Mouse (Mus musculus) thymus, postnatal 14 days (tissue): Measurements from ENCODE around the gene St3gal3.
A peak's percentile ranks its signal among the peaks of the same experiment; 100 is the strongest.

Source experiments
- DNase-seq: peaks from one replicate; pipeline ENCODE4 v3.0.0; 2021

The St3gal3 gene

DNA sequence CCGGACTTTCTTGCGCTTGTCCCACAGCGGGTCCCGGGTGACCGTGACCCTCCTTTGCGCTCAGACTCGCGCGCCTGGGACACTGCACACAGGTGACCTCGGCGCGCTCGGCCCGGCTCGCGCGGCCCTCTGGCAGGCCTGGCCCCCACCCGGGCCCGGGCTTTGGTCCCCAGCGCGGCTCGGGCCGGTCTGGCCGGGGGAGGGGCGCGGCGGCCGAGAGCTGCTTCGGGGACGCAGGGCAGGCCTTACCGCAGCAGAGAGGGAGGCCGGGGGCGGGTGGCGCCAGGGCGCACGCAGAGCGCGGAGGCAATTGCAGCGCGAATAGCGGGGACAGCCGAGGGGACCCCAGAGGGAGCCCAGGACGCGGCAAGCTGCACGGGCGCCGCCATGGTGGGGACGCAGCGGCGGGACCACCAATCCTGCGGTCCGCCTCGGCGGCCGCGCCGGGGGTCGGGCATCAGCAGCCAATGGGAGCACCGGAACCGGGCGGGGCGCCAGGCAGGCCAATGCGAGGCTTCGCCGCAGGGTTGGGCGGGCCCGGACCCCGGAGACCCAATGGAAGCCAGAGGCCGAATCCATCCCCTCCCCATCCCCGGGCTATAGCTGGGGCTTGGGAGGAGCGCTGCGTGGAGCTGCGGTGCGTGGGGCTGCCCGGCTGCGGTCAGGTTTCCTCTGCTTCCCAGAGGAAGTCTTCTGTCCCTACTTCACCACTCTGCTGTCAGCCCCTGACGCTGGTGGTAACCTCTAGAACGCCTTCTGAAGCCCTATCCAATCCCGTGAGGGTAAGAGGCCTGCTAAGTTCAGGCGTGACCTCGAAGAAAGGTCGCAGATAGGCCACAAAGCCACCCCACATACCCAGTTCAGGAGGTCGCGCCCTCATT lies at the start of gene St3gal3:
Gene St3gal3 (minus strand): TSS at position 430 of the 881 bp plus-strand sequence.
- DNase-seq = peak; percentile 95

DNA sequence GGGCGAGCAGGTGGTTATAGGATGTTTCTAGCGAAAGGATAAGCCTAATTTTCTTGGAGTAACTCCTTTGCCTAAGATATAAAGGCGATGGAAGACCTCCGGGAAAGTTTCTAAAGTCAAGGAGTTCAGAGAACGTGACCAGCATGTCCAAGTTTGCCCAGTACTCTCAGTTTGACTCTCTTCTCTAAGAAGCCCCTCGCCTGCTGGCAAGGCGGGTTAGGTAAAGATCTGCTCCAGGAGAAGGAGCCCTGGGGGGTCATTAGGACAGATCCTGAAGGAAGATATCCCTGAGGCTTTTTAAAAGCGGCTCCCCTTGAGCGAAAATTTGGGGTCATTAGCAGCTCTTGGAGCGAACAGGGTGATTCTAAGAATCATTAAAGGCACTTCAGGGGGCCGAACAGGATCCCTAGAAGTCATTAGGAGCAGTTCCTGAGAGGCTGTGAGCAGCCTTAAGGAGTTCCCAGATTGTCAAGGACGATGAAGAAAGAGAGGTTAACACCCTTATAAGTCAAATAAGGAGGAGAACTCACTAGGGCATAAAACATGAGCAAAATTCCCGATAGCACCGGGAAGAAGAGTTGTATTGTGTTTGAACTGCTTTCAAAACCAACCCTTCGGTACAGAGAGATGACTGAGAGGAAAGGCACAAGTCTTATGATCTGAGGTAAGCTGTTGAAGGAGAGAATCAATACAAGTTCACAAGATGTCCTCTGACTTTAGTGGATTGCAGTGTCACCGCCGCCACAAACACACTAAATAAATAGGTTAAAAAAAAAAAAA lies 45.8 kb upstream of the St3gal3 start:
- no peak for DNase-seq

DNA sequence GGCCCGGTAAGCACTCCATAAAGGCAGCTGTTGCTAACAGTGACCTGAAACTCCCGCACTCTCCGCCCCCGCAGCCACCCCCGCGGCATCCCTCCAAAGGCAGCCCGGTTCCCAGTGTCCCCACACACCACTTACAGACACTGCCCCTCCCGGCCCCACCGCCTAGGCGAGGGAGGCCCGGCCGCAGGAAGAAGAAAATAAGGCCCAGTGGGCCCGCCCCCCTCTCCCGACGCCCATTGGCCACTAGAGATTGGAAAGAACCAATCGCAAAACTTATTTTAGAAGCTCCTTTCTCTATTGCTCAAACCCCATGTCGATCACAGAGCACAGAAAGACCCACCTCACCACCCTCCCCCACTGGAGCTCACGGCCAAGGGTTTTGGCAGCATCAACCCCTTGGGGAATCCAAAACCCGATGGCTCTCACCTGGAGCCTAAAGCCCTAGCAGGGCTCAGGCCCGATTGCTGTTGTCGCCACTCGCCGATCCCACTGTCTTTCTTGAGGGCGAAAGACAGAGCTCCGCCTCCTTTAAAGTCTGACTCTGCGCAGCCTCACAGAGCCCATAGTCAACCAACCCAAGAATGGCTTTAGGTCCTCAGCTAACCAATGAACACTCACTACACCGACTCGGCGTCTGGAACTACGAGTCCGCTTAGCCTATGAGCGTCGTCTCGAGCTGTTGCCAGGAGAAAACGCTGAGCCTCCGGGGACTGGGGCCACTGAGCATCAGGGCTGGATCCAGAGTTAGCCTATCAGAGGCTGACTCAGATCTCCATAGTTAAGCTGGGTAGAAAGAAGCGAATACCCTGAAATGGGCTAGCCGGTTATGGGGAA lies 45.0 kb upstream of the St3gal3 start, which contains the start of gene Kdm4a:
Gene Kdm4a (minus strand): TSS at position 577 of the 834 bp plus-strand sequence.
- DNase-seq = peak; percentile 94

DNA sequence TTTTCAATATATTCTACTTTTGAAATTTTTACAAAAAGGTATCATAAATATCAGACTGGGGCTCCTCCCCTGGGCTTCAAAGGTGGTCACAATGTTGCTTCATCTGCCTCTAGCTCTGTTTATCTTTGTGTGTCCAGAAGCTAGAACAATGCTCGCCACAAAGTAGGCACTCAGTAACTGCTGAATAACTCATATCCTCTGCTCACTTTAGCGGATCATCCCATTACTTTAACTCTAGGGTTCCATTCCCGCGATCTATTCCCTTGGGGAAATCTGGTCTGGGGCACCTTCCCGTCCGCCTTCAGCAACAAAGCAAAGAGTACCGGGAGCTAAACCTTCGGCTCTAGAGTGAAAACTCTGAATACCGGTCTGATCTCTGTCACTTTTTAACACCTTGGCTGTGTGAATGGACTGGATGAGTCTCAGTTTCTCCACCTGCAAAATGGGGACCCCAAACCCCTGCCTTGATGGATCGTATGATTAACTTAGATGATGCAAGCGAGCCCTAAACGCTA lies 44.3 kb upstream of the St3gal3 start:
- no peak for DNase-seq

DNA sequence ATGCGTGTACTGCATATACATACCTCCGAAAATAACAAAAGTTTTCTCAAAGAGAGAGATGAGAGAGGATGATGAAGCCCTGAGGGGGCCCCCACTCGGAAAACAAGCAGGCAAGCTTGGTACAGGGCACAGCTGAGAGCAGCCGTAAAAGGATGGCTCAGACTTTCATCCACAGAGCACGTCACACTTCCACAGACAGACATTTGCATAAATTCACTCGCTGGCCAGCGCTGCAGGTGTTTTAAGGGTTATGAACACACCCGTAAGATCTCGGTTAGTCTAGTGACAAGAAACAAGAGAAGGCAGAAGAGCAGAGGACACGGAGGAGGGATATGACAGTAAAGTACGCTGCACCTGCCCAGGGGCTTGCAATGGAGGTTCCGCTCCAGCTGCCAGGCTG lies 37.7 kb upstream of the St3gal3 start:
- no peak for DNase-seq

DNA sequence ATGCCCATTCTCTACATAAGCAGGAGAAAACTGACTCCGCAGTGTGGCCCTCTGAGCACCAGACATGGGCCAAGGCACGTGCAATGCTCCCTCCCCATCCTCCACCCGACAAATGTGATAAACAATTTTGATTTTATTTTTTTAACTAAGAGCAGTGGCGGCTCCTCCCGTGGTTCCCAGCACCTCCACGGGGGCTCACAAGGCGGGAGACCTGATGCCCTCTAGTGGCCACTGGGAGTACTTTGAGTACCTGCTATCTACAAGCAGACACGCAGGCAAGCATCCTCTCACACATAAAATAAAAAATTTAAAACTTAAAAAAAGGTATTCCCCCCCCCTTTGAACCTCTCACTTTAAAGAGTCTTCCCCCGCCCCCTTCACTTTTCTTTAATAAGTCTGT lies 36.3 kb upstream of the St3gal3 start:
- peak; percentile 53 for DNase-seq

DNA sequence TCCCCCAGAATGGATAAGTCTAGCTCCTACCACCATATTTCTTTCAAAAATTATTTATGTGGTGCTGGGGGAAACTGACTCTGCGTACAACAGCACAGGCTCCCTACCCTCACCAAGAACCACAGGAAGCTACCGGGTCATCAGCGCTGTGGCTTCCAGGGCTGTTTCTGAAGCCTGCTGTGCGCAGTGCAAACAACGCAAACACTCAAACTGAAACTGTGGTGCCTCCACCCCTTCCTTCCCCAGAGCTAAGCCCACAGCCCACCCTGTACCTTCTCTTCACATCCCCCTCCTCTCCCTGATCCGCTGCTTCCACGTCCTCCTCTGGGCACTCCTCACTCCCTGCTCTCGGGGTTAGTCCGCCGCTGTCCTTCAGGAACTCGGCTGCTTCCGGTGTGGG lies 27.4 kb upstream of the St3gal3 start:
- no peak for DNase-seq

DNA sequence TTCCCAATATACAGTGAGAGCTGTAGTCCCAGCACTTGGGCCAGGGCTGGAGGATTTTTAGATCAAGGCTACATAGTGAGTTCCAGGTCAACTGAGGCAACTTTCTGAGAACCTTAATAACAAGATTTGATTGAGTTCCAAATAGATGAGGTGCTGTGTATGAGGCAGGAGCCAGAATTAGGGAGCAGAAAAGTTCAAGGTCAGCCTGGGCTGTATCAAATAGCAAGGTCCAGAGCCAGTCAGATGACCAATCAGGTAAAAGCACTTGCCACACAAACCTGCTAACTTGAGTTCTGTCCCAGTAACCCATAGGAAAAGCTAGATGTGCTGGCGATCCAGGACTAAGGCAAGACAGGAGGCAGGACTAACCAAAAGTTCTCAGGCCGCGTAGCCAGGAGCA lies 23.0 kb upstream of the St3gal3 start:
- DNase-seq = no peak

DNA sequence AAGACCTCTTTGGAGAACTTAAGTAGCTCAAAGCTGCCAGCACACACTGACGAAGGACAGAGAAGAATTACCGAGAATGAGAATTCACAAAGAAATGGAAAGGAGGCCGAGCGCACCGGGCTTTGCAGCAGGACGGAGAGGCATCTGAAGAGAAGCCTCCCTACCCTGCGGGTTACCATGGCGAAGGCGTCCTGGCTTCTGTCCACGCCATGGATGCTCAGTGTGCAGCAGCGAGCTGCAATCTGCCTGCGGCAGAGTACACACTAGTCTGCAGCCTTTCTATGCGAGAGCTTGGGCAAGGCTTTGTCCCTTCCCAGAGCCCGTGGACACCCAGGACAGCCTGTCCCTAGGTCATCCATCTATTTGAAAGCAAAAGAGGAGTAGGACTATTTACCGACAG lies 21.8 kb upstream of the St3gal3 start:
- no peak for DNase-seq

DNA sequence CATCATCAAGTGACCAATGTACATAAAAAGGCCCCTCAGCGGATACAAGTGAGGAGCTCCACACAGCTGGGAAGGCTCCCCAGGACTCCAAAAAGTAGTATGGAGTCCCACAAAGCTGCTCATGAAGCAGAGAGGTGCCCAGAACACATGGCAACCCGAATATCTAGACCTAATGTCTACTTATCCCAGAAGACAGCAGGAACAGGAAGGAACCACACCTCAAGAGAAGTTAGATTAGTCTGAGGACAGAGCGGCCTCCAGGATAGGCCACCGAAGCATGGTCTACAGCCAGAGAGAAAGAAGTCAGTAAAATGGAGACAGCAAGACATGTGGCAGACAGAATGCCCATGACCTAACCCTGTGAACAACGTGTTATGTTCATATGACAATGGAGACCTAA lies 20.2 kb upstream of the St3gal3 start:
- DNase-seq = no peak

DNA sequence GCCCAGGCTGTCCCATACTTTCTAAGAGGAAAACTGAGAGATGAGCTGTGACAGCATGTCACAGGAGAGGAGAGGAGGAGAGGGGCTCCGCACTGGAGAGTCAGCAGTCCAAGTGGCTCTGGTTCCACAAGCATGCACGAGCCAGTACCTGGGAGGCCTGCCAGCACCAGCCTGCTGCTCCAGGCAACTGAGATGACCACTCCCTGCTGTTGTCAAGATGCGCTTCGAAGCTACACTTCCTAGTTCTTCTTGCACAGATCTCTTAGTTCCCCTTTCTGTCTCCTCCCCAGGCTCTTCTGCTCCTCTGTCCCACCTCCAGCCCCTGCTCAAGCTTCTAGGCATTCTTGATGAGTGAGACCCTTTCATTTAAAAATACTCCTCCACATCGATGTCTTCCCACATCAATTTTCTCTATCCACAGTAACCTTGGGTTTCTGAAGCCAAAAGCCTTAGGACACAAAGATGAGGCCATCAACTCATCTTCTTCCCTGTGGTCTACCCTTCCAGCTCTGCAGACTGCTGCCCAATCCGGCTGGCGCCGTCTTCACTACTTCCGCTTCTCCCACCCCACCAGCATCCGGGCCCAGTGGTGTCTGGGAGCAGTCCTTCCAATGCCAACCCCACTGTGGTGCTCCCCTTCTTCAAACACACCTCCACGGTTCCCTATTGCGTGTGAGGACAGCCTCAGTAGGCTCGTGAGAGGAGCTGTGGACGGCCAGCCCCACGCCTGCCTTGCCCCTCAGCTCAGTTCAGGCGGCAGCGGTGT lies 17.5 kb upstream of the St3gal3 start:
- no peak for DNase-seq

DNA sequence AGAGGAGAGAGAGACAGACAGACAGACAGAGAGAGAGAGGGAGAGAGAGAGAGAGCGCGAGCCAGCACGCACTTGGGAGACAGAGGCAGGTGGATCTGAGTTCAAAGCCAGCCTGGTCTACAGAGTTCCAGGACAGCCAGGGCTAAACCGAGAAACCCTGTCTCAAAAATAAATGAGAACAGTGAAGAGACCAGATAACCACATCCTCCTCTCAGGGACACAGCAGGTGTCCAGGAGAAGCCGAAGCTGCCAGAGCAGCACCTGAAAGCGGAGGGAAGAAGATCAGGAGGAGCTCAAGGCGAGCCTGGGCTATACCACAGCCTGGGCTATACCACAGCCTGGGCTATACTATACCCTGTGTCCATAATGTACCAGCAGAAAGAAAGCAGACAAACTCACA lies 16.1 kb upstream of the St3gal3 start:
- no peak for DNase-seq

DNA sequence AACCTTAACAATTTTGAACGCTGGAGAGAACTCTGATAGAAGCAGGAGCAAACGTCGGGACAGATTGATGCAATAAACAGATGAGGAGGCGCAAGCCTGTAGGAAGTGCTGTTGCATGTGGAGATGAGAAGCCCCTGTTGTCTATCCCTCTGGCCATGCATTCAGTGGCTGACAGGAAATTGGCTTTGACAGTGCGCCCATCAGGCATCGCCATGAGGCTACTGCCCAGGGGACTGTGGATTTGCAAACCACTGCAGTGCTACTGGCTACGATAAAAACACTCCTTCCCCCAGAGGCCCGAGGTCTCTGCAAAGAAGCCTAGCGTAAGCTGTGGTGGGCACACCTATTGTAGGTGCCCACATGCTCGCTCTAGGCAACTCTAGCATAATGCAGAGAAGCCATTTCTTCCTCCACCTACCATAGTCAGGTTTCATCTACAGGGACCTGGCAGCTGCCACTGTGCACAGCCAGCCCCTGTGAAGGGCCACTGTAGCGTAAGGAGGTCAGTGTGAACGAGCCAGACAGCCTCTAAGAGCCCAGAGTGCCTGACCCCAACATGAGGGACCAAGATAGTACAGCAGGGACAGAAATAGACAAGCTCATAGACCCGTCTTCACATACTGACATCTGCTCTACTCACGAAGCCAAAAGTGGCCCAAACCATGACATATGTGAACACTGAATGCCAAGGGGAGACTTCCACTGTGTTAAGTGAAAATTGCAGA lies 15.4 kb upstream of the St3gal3 start:
- no peak for DNase-seq

DNA sequence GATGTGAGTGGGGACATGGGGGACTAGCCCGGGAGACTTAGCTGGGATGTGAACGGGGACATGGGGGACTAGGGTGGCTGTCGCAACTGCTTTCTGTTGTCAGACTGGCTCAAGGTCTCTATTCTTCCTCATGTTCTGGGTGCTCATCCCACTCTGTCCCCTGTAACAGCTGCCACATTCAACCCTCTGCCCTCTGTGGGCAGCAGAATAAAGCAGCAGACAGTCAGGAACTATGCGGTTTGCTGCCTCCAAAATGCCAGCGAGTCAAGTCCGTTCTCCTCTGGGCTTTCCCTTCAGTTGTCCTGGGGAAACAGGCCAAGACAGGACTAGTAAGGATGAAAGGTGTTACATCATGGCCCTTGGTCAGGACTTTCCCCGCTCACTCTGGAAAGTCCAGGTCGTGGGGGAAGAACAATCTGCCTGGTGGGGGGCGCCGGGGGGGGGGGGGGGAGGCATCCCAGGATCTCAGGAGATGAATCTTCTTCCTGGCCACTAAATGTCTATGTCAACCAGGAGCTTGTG lies 14.4 kb upstream of the St3gal3 start:
- no peak for DNase-seq

DNA sequence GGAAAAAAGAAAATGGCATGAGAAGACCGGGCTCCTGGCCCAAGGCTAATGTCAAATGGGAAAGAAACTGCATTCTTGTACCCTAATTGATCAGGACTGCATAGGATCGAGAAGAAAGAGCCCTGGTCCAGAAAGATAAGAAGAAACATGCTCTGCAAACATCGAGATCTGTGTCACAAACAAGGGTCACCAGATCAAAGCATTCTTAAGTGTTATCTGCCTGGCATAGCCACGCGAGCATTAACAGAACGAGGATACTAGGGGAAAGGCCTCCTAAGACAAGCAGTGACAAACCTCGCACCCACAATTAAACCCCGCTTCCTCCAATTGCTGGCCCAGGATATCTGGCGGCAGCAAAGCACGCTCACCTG lies 13.6 kb upstream of the St3gal3 start:
- no peak for DNase-seq

DNA sequence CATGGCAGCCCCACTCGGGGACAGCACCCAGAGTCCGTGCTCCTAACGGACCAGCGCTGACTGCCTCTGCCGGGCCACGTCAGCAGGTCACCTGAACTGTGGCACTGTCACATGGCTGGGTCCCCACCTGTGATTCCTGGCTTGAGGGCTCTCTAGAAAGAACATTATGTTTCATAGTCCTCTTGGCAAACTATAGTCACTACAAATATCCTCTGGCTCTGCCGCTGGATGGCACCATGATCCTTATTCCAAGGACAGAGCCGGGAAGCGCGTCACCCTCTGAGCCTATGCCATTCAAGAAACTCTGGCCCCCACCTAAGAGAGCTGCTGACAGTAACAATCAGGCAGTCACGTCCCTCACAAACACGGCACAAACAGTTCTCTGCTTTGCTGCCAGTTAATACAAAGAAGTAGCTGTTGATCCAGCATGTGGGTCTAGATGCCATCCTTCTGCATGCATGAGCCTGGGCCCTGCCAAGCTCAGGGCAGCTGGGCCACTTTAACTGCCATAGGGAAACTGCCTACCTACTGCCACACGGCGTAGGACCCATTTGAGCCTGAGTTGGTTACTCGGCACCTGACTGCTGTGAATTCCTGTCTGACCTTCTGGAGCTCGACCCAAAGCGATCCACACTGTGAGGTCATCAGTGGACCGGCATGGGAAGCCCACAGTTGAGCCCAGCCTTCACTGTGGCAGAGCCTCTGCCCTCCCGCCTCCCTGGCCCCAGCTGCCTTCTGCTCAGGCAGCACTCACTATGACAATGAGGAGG lies 13.0 kb upstream of the St3gal3 start:
- no peak for DNase-seq

DNA sequence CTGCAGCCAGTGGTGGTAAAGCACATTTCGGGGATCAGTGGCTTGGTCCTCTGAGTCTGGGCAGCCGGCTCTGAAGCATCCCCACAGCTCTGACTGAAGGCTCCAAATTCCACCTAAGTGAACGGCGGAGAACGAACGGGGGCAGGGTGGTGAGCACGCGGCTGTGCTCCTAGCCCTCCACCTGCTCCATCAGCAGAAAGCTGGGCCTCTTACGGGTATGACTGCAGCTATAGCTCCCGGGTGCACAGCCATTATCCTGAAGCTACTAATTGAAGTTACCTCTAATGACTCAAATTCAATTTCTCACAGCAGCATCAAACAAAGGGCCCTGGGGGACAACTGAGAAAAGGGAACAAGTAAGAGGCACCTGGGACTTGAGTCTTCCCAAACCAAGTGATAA lies 12.4 kb upstream of the St3gal3 start:
- no peak for DNase-seq

DNA sequence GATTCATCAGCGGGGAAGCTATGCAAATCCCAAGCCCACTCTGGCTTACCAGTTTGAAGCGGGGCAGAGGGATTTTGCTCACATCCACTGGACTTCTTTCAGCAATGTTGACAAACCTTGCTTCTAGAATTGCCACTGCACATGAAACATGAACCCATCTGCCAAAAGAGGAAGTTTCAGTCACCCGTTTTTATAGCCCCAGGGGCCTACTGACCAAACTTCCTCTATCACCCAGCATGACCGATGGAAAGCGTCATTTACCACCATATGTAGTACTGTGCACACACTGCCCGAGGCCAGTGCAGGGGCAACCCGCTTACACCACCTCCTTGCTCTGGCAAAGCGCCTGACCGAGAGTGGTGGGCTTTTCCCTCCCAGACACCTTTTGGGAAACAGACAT lies 9.6 kb upstream of the St3gal3 start:
- DNase-seq = no peak

DNA sequence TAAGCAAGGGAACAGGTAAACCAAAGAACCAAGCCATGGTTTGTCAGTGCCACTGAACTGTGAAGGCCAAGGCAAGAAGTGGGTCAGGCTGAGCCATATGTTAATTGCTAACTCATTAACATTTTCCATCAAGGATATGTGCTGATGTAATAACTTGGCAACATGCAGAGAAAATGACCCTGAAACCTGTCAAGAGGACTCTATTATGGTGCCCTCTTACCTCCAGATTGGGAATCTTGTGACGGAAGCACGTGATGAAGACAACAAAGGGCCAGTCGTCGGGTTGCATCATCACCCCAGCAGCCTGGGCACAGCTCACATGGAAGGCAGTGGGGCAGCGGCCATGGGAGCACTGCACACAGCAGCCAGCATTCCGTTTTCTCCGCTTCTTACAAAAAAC lies 9.0 kb upstream of the St3gal3 start:
- DNase-seq = no peak

DNA sequence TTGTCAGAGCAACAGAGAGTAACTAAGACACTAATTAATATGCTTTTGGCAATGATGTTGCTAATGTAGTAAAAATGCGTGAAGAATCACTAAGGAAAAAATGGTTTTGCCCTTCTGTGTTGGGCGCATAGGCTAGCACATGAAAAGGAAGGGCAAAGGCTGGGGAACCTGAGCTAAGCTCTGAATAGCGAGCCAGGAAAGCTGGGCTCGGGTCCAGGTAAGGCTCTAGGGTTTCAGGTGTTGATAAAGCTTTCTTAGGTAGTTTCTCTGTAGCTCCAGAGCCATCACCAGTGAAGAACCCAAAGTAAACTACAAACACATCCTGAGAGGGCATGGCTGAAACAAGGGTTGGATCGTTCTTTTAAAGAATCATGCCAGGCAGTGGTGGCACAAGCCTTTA lies 6.8 kb upstream of the St3gal3 start:
- DNase-seq = no peak

DNA sequence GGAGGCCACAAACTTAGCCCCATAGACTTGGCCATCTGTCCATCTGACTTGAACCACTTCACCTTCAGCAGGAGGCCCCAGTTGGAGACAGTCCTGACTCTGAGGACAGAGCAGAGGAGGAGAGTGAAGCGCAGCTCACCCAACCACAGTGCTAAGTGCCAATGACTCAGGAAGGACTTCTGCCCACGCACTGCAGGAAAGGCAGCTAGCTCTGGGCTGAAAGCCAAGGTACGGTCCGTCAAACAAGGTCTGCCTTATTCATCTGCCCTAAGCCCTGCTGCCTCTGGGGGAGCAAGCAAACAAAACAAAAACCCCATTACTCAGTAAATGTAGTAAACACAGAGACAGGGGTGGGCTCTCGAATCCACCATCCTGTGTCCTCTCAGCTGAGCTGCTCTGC lies 4.2 kb upstream of the St3gal3 start:
- no peak for DNase-seq
